Mouse (Mus musculus) stomach, postnatal 0 days (tissue): Measurements from ENCODE around the gene Sept9. TPM values are rescaled to one million over a fixed set of nuclear protein-coding genes. Genes with fewer than 3 reads are reported as not detected.
A peak's percentile ranks its signal among the peaks of the same experiment; 100 is the strongest.

Source experiments
- ATAC-seq: fragments of 200-750 bp; cut with Nextera tagmentation; 2 replicates; pipeline ENCODE4 v1.8.0; 2017; ENCODE audit not compliant: low FRiP score, low TSS enrichment
- DNase-seq: peaks from one replicate; pipeline ENCODE4 v3.0.0-alpha.2; 2016; ENCODE audit warnings: low spot score
- H3K27ac ChIP-seq: fragments of 300-500 bp; sonication (generic); replicated peaks from 2 replicates; pipeline ENCODE4 v1.5.1; 2014; ENCODE audit warnings: mild to moderate bottlenecking, control low read depth
- H3K27me3 ChIP-seq: fragments of 300-500 bp; sonication (generic); 2 replicates; pipeline ENCODE4 v1.6.1; 2014; ENCODE audit warnings: low read length; ENCODE audit not compliant: control insufficient read depth, insufficient read depth
- H3K36me3 ChIP-seq: fragments of 300-500 bp; sonication (generic); 2 replicates; pipeline ENCODE4 v1.6.1; 2014; ENCODE audit warnings: low read length, mixed read lengths; ENCODE audit not compliant: control insufficient read depth, insufficient read depth
- H3K4me1 ChIP-seq: fragments of 300-500 bp; sonication (generic); replicated peaks from 2 replicates; pipeline ENCODE4 v1.6.1; 2014; ENCODE audit warnings: antibody characterized with exemption; ENCODE audit not compliant: control insufficient read depth, insufficient read depth
- H3K4me2 ChIP-seq: fragments of 300-500 bp; sonication (generic); replicated peaks from 2 replicates; pipeline ENCODE4 v1.6.1; 2014; ENCODE audit warnings: low read depth, mild to moderate bottlenecking, control low read depth, moderate library complexity
- H3K4me3 ChIP-seq: fragments of 300-500 bp; sonication (generic); 2 replicates; pipeline ENCODE4 v1.5.1; 2014; ENCODE audit warnings: low read depth, low read length, control low read depth
- H3K9ac ChIP-seq: fragments of 300-500 bp; sonication (generic); 2 replicates; pipeline ENCODE4 v1.6.1; 2014; ENCODE audit warnings: mild to moderate bottlenecking, low read length, control low read depth, mixed read lengths
- H3K9me3 ChIP-seq: fragments of 300-500 bp; sonication (generic); 2 replicates; pipeline ENCODE4 v1.6.1; 2016; ENCODE audit warnings: low read length; ENCODE audit not compliant: control insufficient read depth
- CTCF ChIP-seq: IDR thresholded peaks from 2 replicates; pipeline ENCODE4 v1.5.1; 2016; ENCODE audit warnings: antibody characterized with exemption, low read depth, mild to moderate bottlenecking, moderate library complexity
- EP300 ChIP-seq: optimal IDR thresholded peaks from 2 replicates; pipeline ENCODE3; 2016; ENCODE audit warnings: antibody characterized with exemption
- WGBS: fragments of 180-500 bp; shearing (Covaris S2); extraction: QIAGEN DNeasy Blood & Tissue Kit; methylation state at CpG from one replicate; pipeline ENCODE4 v1.1.7; 2014; 5-methylcytosine and 5-hydroxymethylcytosine counted together
- polyA plus RNA-seq: library from polyadenylated mRNA; unstranded; fragments of >200 nt; fragmentation: Nextera tagmentation; extraction: Ambion mirVana; gene quantifications from 2 replicates; pipeline ENCODE4 v1.2.1, GENCODE M21; 2015

Sept9 gene
- polyA plus RNA-seq, 1 experiment from 2014 or later: 42.9 TPM

- Histone ChIP-seq H3K4me2 (no peak overlapping the region), H3K27ac (no peak overlapping the region), H3K4me3 (no peak overlapping the region), H3K4me1 (no peaks in the 10 kb centered on the region; the same call in 1 of the 2 replicates), H3K9ac (no peak overlapping the region), H3K36me3 (no peaks in the 10 kb centered on the region), H3K9me3 (no peaks in the 10 kb centered on the region), H3K27me3 (no peaks in the 10 kb centered on the region)
- no peak for TF ChIP-seq EP300
- TF ChIP-seq CTCF: no peak
- 0 out of 2 replicates have a peak, but pooled peaks have one; percentile 19 for ATAC-seq
- WGBS: 50% methylated on average over 11 of the region's 11 CpGs
- no peak for DNase-seq
Observed at GRCm38 (mm10) chr11:117194475-117194937, 5.0 kb upstream of the Sept9 start.

- ATAC-seq (no peak), DNase-seq (no peak)
- Histone ChIP-seq H3K36me3 (no peaks in the 10 kb centered on the region), H3K4me2 (no peak overlapping the region), H3K4me1 (no peaks in the 10 kb centered on the region; the same call in 1 of the 2 replicates), H3K9ac (no peak overlapping the region), H3K27me3 (no peaks in the 10 kb centered on the region), H3K9me3 (no peaks in the 10 kb centered on the region), H3K27ac (no peak overlapping the region), H3K4me3 (no peak overlapping the region)
- no peak for TF ChIP-seq CTCF
- WGBS: 82% methylated on average over 6 of the region's 6 CpGs
Observed at GRCm38 (mm10) chr11:117195616-117196015, 3.8 kb upstream of the Sept9 start.

GRCm38 (mm10) chr11:117196681-117197080, 2.8 kb upstream of the Sept9 start:
- Histone ChIP-seq H3K27ac (no peak overlapping the region), H3K27me3 (no peaks in the 10 kb centered on the region), H3K9ac (no peak overlapping the region), H3K9me3 (no peaks in the 10 kb centered on the region), H3K4me1 (no peaks in the 10 kb centered on the region; the same call in 1 of the 2 replicates), H3K36me3 (no peaks in the 10 kb centered on the region), H3K4me3 (no peak overlapping the region), H3K4me2 (no peak overlapping the region)
- TF ChIP-seq CTCF: no peak
- TF ChIP-seq EP300: no peak
- ATAC-seq (no peak), DNase-seq (no peak)
- 94% methylated on average over 7 of the region's 7 CpGs for WGBS

GRCm38 (mm10) chr11:117198122-117198521, 1.3 kb upstream of the Sept9 start:
- peak; percentile 60 for ATAC-seq
- 52% methylated on average over 5 of the region's 5 CpGs for WGBS
- Histone ChIP-seq H3K4me1 (no peaks in the 10 kb centered on the region; the same call in 1 of the 2 replicates), H3K27ac (peak overlapping the region; percentile 40), H3K4me2 (no peak overlapping the region), H3K9ac (no peak overlapping the region), H3K27me3 (no peaks in the 10 kb centered on the region), H3K4me3 (no peak overlapping the region), H3K36me3 (no peaks in the 10 kb centered on the region), H3K9me3 (no peaks in the 10 kb centered on the region)
- TF ChIP-seq EP300: no peak
- no peak for TF ChIP-seq CTCF
- DNase-seq: peak; percentile 62

DNA sequence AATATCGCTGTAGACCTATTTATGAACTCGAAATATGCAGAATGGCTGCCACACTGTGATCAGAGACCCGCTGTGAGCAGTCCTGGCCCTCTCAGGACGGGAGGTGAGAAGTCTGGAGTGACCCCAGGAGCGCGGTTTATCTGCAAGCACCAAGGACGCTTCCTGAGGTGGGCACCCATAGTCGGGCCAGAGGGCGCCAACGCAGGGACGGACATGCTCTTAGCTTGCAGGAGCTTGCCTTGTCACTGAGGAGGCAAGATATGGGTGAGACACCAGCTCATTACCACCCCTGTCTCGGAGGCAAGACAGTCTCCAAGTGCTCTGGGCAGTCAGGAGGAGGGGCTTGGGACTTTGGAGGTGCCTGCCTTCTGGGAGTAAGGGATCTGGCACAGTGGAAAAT, 2.4 kb downstream of the Sept9 start:
- ATAC-seq (no peak), DNase-seq (no peak)
- no peaks in the 10 kb centered on the region for H3K27me3 ChIP-seq
- H3K27ac ChIP-seq: peak overlapping the region; percentile 35; the same call in 1 of the 2 replicates
- 75% methylated on average over 12 of the region's 12 CpGs for WGBS
- H3K4me3 ChIP-seq: no peak overlapping the region
- no peaks in the 10 kb centered on the region for H3K9me3 ChIP-seq
- no peak for TF ChIP-seq CTCF
- H3K9ac ChIP-seq: no peak overlapping the region
- H3K4me1 ChIP-seq: no peaks in the 10 kb centered on the region; the same call in 1 of the 2 replicates
- no peak overlapping the region for H3K4me2 ChIP-seq
- no peaks in the 10 kb centered on the region for H3K36me3 ChIP-seq

DNA sequence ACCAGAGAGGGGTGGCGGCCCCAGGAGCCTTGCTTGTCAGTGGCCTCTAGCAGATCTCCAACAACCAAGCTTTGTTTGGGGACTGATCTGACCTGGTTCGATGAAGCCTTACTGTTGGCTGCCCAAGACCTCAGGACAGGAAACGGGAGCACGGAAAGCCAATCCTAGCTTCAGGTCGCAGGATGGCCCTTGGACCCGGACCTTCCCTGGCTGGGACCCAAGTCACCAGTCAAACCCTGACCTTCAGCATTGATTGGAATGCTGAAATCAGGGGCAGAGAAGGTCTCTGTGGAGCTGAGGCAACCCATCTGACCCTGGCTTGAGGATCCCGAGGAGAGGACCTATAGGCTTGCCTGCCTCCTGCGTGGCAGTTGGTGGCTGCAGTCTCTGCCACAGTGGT, 5.1 kb downstream of the Sept9 start:
- H3K27ac ChIP-seq: peak overlapping the region; percentile 49; the same call in 1 of the 2 replicates
- DNase-seq (no peak), ATAC-seq (no peak; the same call in 1 of the 2 replicates)
- H3K36me3 ChIP-seq: no peaks in the 10 kb centered on the region
- no peak overlapping the region for H3K4me2 ChIP-seq
- H3K27me3 ChIP-seq: no peaks in the 10 kb centered on the region
- no peaks in the 10 kb centered on the region for H3K9me3 ChIP-seq
- TF ChIP-seq CTCF: no peak
- no peak for TF ChIP-seq EP300
- no peak overlapping the region for H3K9ac ChIP-seq
- H3K4me1 ChIP-seq: no peaks in the 10 kb centered on the region
- 81% methylated on average over 8 of the region's 8 CpGs for WGBS
- H3K4me3 ChIP-seq: no peak overlapping the region
